In genomic region chr16:28840075-28840974, GRCm38 (mm10) we compare ENCODE assay signal across 9 mouse cellular contexts.
DNase-seq lines count a peak whose midpoint lies in the region; ATAC-seq and TF ChIP-seq lines count a peak whose summit lies in the region.
"Had no signal": no experiment of that assay in that cellular context is flagged by ENCODE, and none has a peak within 500 bp of the region (broad histone marks: within the 10 kb centered on the region; RNA-seq: fewer than 3 reads in every experiment).

No protein-coding gene starts in this region.

- H3K27ac ChIP-seq in embryonic facial prominence, embryonic 11.5 days (replicated peaks; ENCODE audit: low read depth, low read length): no peak overlapping the region
- no peak overlapping the region for H3K27ac ChIP-seq in midbrain, embryonic 11.5 days (ENCODE audit: low read depth, low read length)
- no peak overlapping the region for H3K27ac ChIP-seq in testis, adult 2 months (ENCODE audit: control insufficient read depth, insufficient read depth, low read depth, low read length)

- H3K36me3 ChIP-seq in embryonic facial prominence, embryonic 11.5 days (replicated peaks; ENCODE audit: control insufficient read depth, insufficient read depth, low read depth, low read length): no peaks in the 10 kb centered on the region; the same call in 1 of the 2 replicates
- no peaks in the 10 kb centered on the region for H3K36me3 ChIP-seq in midbrain, embryonic 11.5 days (ENCODE audit: control insufficient read depth, insufficient read depth, low read length)
- no peaks in the 10 kb centered on the region for H3K36me3 ChIP-seq in testis, adult 2 months (ENCODE audit: control insufficient read depth, insufficient read depth, low read length)

- H3K4me2 ChIP-seq in embryonic facial prominence, embryonic 11.5 days (ENCODE audit: low read depth, low read length): no peak overlapping the region
- no peak overlapping the region for H3K4me2 ChIP-seq in midbrain, embryonic 11.5 days

- no peak overlapping the region for H3K9ac ChIP-seq in embryonic facial prominence, embryonic 11.5 days (replicated peaks; ENCODE audit: low read length)
- H3K9ac ChIP-seq in midbrain, embryonic 11.5 days (ENCODE audit: low read length): no peak overlapping the region

- ATAC-seq in embryonic facial prominence, embryonic 11.5 days (replicated peaks; ENCODE audit: insufficient number of reproducible peaks, low FRiP score, low TSS enrichment, low read depth): peak; percentile 41; the same call in 1 of the 2 replicates
- ATAC-seq in hematopoietic stem cell, adult 5-6 weeks (replicated peaks in 1 of 2; ENCODE audit: insufficient read depth in 1 of 2, low FRiP score in 2 of 2, low TSS enrichment in 1 of 2, low read depth in 1 of 2, poor library complexity in 2 of 2, severe bottlenecking in 2 of 2): peak; percentile 68 to 79; a peak in 3 of 4 replicates
- peak; percentile 47 for ATAC-seq in midbrain, embryonic 11.5 days (ENCODE audit: low FRiP score)

- WGBS in embryonic facial prominence, embryonic 11.5 days: 61% methylated on average over 24 of the region's 24 CpGs
- 62% methylated on average over 24 of the region's 24 CpGs for WGBS in midbrain, embryonic 11.5 days

- no peaks in the 10 kb centered on the region for H3K9me3 ChIP-seq in embryonic facial prominence, embryonic 11.5 days (replicated peaks; ENCODE audit: control insufficient read depth, low read length)
- H3K9me3 ChIP-seq in midbrain, embryonic 11.5 days (ENCODE audit: control insufficient read depth, low read length): no peaks in the 10 kb centered on the region

- TF ChIP-seq POLR2A in testis, adult 2 months (IDR thresholded peaks at IDR 0.05; ENCODE audit: control insufficient read depth, low read depth, low read length): no peak

- no peaks in the 10 kb centered on the region; the same call in 1 of the 2 replicates for H3K4me1 ChIP-seq in embryonic facial prominence, embryonic 11.5 days (ENCODE audit: control insufficient read depth, insufficient read depth, low read length)
- H3K4me1 ChIP-seq in midbrain, embryonic 11.5 days (ENCODE audit: control insufficient read depth, insufficient read depth, low read length): peaks cover 9% of the 10 kb centered on the region
- H3K4me1 ChIP-seq in testis, adult 2 months (ENCODE audit: control insufficient read depth, insufficient read depth, low read length): no peaks in the 10 kb centered on the region; the same call in 1 of the 2 replicates

- no peaks in the 10 kb centered on the region for H3K27me3 ChIP-seq in embryonic facial prominence, embryonic 11.5 days (ENCODE audit: control insufficient read depth, insufficient read depth, low read length)
- no peaks in the 10 kb centered on the region for H3K27me3 ChIP-seq in midbrain, embryonic 11.5 days (ENCODE audit: control insufficient read depth, insufficient read depth, low read length)
- no peaks in the 10 kb centered on the region for H3K27me3 ChIP-seq in testis, adult 2 months (ENCODE audit: control insufficient read depth, insufficient read depth, low read length)

- peak; percentile 23 to 77 for DNase-seq in layer of hippocampus, adult 18-20 months (ENCODE audit: low spot score in 2 of 2)
- DNase-seq in layer of hippocampus, adult 9-10 months (ENCODE audit: low spot score): no peak
- peak; percentile 76 for DNase-seq in adrenal gland, postnatal 10 days
- peak; percentile 85 for DNase-seq in embryonic facial prominence, embryonic 11.5 days (ENCODE audit: low spot score)
- peak; percentile 81 to 85 for DNase-seq in layer of hippocampus, postnatal 10 days (ENCODE audit: low spot score in 2 of 2)
- DNase-seq in midbrain, embryonic 11.5 days (ENCODE audit: low spot score, missing footprints): peak; percentile 95

- H3K4me3 ChIP-seq in embryonic facial prominence, embryonic 11.5 days (ENCODE audit: low read depth, low read length): no peak overlapping the region
- H3K4me3 ChIP-seq in midbrain, embryonic 11.5 days (ENCODE audit: low read depth, low read length): no peak overlapping the region
- H3K4me3 ChIP-seq in testis, adult 2 months (ENCODE audit: control insufficient read depth, low read depth, low read length): no peak overlapping the region
- H3K4me3 ChIP-seq: myocyte had no signal

- peak; percentile 35; the same call in 1 of the 2 replicates for TF ChIP-seq CTCF in testis, adult 2 months (IDR thresholded peaks at IDR 0.05; ENCODE audit: control insufficient read depth, insufficient read depth, insufficient replicate concordance, low read depth, low read length)
